Mouse (Mus musculus): ENCODE measurements around the gene Fgfr2.
"Not testable (repeated sequence)": the region's sequence is repeated elsewhere in the genome, so short reads cannot be mapped to it uniquely, and the experiment has no call there.

Gene Fgfr2

GRCm38 (mm10) chr7:133120221-133120751 lies 2.9 kb downstream of the Fgfr2 start:
- no peak for DNase-seq (ENCODE audit: low spot score in 2 of 2)

GRCm38 (mm10) chr7:133117815-133118214 lies 5.3 kb downstream of the Fgfr2 start:
- no peak for DNase-seq (ENCODE audit: low spot score in 2 of 2)

GRCm38 (mm10) chr7:133116542-133116941 lies 6.6 kb downstream of the Fgfr2 start:
- no peak for DNase-seq (ENCODE audit: low spot score in 2 of 2)

GRCm38 (mm10) chr7:133115886-133116285 lies 7.3 kb downstream of the Fgfr2 start:
- no peak for DNase-seq (ENCODE audit: low spot score in 2 of 2)

GRCm38 (mm10) chr7:133114847-133115470 lies 8.2 kb downstream of the Fgfr2 start:
- no peak for DNase-seq (ENCODE audit: low spot score in 2 of 2)

GRCm38 (mm10) chr7:133113185-133113895 lies 9.8 kb downstream of the Fgfr2 start:
- DNase-seq (ENCODE audit: low spot score in 2 of 2) = no peak

GRCm38 (mm10) chr7:133112351-133112831 lies 10.8 kb downstream of the Fgfr2 start:
- DNase-seq (ENCODE audit: low spot score in 2 of 2) = no peak

- DNase-seq (ENCODE audit: low spot score in 2 of 2) = no peak
Measured at GRCm38 (mm10) chr7:133109442-133109841, 13.7 kb downstream of the Fgfr2 start.

- DNase-seq (ENCODE audit: low spot score in 2 of 2) = no peak
Measured at GRCm38 (mm10) chr7:133108695-133109094, 14.5 kb downstream of the Fgfr2 start.

GRCm38 (mm10) chr7:133102578-133102977 lies 20.6 kb downstream of the Fgfr2 start:
- no peak for DNase-seq (ENCODE audit: low spot score in 2 of 2)

- DNase-seq (ENCODE audit: low spot score in 2 of 2) = no peak
Measured at GRCm38 (mm10) chr7:133101070-133101469, 22.1 kb downstream of the Fgfr2 start.

GRCm38 (mm10) chr7:133100178-133100577 lies 23.0 kb downstream of the Fgfr2 start:
- DNase-seq (ENCODE audit: low spot score in 2 of 2) = no peak

- DNase-seq (ENCODE audit: low spot score in 2 of 2) = no peak
Measured at GRCm38 (mm10) chr7:133099266-133099665, 23.9 kb downstream of the Fgfr2 start.

- no peak for DNase-seq (ENCODE audit: low spot score in 2 of 2)
Measured at GRCm38 (mm10) chr7:133098118-133098793, 24.9 kb downstream of the Fgfr2 start.

- not testable (repeated sequence) for DNase-seq (ENCODE audit: low spot score in 2 of 2)
Measured at GRCm38 (mm10) chr7:133095610-133096009, 27.5 kb downstream of the Fgfr2 start.

- no peak for DNase-seq (ENCODE audit: low spot score in 2 of 2)
Measured at GRCm38 (mm10) chr7:133094711-133095495, 28.2 kb downstream of the Fgfr2 start.

- DNase-seq (ENCODE audit: low spot score in 2 of 2) = no peak
Measured at GRCm38 (mm10) chr7:133094161-133094560, 29.0 kb downstream of the Fgfr2 start.

- DNase-seq (ENCODE audit: low spot score in 2 of 2) = no peak
Measured at GRCm38 (mm10) chr7:133093731-133094130, 29.4 kb downstream of the Fgfr2 start.

GRCm38 (mm10) chr7:133090641-133091040 lies 32.5 kb downstream of the Fgfr2 start:
- no peak for DNase-seq (ENCODE audit: low spot score in 2 of 2)

- DNase-seq (ENCODE audit: low spot score in 2 of 2) = no peak
Measured at GRCm38 (mm10) chr7:133089621-133090260, 33.4 kb downstream of the Fgfr2 start.

- DNase-seq (ENCODE audit: low spot score in 2 of 2) = no peak
Measured at GRCm38 (mm10) chr7:133088830-133089261, 34.3 kb downstream of the Fgfr2 start.
